Mouse (Mus musculus) left cerebral cortex, adult 2 months (tissue): ENCODE data around the gene Slc28a1. TPM values are rescaled to one million over a fixed set of nuclear protein-coding genes. Genes with fewer than 3 reads are reported as not detected.
"Not testable (repeated sequence)": the region's sequence is repeated elsewhere in the genome, so short reads cannot be mapped to it uniquely, and the experiment has no call there.

ENCODE experiments used
- DNase-seq, 2 experiments: peaks; one replicate each; pipeline ENCODE4 v3.0.0; 2021 to 2022; ENCODE audit warnings: low spot score in 2 of 2, mixed read lengths in 1 of 2; ENCODE audit errors: extremely low spot score in 1 of 2
- H3K27ac ChIP-seq: fragments of 200-600 bp; 2 replicates; pipeline ENCODE4 v1.8.1; 2022
- H3K4me3 ChIP-seq: fragments of 200-600 bp; 2 replicates; pipeline ENCODE4 v1.8.1; 2022
- CTCF ChIP-seq: fragments of 200-600 bp; IDR thresholded peaks from 2 replicates; pipeline ENCODE4 v1.8.1; 2022; ENCODE audit warnings: antibody characterized with exemption, mild to moderate bottlenecking, moderate library complexity
- intact Hi-C: fragments of 180-260 bp; cut with DNase I; formaldehyde crosslinking; loops from one replicate; pipeline ENCODE4 v1.15.1; 2025
- total RNA-seq, 2 experiments: library from RNA; stranded (reverse); gene quantifications; 2 replicates each; pipeline ENCODE4 v1.2.3; 2021

Gene Slc28a1
- total RNA-seq, 2 experiments from 2014 or later, result 0.11 to 0.23 TPM

DNA sequence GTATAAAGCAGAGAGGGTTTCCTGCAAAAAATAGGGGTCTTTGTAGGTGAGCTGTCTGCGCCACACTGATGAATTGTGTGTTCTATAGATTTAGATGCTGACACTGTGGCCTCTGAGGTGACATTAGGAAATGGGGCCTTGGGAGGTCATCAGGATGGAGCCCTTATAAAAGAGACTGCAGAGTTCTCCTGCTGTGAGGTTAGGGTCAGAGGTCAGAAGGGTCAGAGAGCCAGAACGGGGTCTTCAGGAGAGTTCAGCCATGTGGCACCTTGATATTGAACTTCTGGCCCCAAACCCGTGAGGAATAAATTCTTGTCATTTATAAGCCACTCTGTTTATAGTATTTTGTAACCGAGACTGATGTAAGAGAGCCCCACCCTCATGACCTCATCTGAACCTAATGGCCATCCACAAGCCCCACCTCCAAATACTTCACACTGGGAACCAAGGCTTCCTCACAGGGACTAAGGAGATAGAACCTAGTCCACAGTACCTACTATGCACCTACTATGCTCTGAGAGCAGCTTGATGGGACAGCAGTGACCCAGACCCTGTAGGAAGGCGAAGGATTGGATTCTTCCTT lies 61.7 kb downstream of the Slc28a1 start:
- no peak overlapping the region for H3K4me3 ChIP-seq
- intact Hi-C loops, result no loop called here
- H3K27ac ChIP-seq, result no peak overlapping the region
- no peak for TF ChIP-seq CTCF
- DNase-seq, result no peak

DNA sequence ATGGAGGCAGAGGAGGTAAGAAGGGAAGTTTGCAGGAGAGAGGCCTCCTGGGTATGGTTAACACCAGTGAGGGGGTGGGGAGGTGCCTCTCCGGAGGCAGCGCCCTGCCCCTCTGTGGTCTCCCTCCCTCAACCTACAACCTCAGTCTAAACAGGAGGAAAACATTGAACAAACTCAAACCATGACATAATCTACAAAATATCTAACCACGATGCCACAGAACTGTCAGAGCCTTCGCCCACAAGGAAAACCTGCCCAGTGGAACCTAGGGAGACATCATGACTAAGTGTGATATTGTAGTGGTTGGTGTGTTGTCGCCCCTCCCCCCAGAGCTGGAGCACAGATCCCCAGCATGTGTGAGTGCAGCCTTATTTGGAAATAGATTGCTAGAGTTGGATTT lies 64.9 kb downstream of the Slc28a1 start:
- peak; percentile 22 to 24 for DNase-seq
- Histone ChIP-seq H3K27ac (no peak overlapping the region), H3K4me3 (no peak overlapping the region)
- no peak for TF ChIP-seq CTCF
- intact Hi-C loops, result no loop called here

DNA sequence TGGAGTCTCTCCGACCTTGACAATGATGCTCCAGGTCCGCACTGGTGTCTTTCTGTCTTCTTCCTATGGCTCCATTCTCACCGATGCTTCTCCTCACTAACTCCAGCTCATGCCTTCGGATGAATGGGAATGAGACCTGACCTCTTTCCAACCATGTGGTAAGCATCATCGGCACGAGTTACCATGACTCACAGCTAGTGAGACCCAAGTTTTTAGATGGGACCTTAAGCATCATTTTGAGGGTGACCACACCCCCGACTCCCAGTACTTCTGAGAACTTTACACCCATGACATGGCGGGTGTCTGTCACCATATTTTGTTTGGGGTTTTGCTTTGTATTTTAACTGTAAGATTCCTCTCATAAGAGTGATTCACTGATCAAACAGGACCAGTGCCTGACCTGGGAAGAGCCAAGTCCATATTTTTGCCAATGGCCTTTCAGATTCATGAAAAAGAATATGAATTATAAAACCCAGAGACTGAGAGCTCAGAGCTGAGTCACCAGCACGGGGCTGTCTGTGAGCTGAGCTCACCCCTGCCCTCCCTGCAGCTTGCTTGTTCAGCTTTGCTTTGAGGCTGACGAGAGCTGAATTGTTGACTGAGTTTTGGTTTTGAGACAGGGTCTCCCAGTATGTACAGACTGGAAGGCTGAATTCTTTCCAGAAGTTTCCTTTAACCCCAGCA lies 68.0 kb downstream of the Slc28a1 start:
- no peak overlapping the region for H3K27ac ChIP-seq
- DNase-seq, result no peak
- no peak overlapping the region for H3K4me3 ChIP-seq
- intact Hi-C loops, result no loop called here
- no peak for TF ChIP-seq CTCF

DNA sequence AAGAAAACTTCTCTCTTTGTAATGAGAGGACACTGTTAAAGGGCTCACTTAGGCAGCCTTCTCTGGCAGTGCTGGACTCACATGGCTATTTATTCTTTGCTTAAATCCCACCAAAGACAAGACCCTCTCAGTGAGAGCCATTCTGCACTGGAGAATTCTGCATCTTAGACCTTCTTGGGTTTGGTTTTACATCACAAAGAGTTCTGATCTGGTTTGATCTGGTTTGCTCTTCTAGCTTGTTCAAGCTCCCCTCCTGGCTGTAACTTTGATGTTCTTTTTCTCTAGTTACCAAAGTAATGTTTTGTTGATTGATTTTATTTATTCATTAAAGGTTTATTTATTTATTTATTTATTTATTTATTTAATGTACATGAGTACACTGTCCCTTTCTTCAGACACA lies 68.6 kb downstream of the Slc28a1 start:
- intact Hi-C loops, result no loop called here
- no peak for TF ChIP-seq CTCF
- DNase-seq, result no peak

DNA sequence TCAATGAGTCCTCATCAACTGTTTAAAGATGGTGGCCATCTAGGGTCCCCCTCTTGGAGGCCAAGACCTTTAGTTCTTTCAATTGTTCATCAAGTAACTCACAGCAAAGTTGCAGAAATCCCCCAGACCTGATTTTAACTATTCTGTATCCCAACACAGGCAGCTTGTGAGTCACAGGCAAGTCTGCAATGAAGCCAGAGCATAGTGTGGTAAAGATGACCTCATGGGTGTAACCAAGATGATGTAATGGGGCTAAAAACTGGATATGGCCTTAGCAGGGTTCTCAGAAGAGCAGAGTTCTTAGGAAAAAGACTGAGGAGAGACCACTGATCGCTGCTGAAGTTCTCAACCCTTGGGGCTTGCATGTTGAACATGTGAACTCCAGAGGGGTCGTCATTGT lies 69.5 kb downstream of the Slc28a1 start:
- H3K27ac ChIP-seq, result no peak overlapping the region
- no peak for DNase-seq
- H3K4me3 ChIP-seq, result no peak overlapping the region
- no peak for TF ChIP-seq CTCF
- intact Hi-C loops, result no loop called here

More for the DNA sequence above, 68.6 kb downstream of the Slc28a1 start:
- Histone ChIP-seq H3K4me3 (no peak overlapping the region), H3K27ac (no peak overlapping the region)

DNA sequence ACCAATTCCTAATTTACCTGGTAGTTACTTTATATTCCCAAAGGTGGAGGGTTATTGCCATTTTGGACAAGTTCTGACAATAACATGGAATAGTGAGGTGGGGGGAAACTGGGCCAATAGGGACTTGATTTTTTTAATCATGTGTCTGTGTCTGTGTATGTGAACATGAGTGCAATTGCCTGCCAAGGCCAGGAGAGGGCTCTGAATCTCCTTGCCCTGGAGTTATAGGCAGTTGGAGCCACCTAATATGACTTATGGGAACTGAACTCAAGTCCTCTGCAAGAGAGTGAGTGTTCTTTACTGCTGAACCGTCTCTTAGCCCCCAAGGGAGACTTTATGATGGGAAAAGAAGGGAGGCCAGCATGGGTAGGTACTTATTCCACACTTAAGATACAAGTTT lies 70.1 kb downstream of the Slc28a1 start:
- intact Hi-C loops, result no loop called here
- no peak for TF ChIP-seq CTCF
- H3K4me3 ChIP-seq, result no peak overlapping the region
- no peak for DNase-seq
- no peak overlapping the region for H3K27ac ChIP-seq

DNA sequence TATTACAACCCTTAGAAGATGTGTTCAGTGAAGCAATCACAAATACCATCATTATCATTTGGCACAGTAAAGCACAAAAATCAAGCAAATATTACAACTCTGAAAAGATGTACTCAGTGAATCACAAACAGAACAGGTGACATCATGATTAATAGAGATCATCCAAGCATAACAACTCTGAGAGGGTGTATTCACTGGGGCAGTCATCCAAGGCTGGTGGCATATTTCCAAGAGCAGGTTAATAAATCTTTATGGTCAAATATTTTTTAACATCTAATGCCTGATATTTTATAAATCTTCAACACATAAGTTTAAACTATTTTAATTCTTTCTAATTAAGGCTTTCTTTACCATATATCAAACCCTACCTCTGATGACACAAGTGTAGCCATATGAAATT lies 71.4 kb downstream of the Slc28a1 start:
- intact Hi-C loops, DNase-seq, H3K4me3 ChIP-seq, H3K27ac ChIP-seq: not testable (repeated sequence)

DNA sequence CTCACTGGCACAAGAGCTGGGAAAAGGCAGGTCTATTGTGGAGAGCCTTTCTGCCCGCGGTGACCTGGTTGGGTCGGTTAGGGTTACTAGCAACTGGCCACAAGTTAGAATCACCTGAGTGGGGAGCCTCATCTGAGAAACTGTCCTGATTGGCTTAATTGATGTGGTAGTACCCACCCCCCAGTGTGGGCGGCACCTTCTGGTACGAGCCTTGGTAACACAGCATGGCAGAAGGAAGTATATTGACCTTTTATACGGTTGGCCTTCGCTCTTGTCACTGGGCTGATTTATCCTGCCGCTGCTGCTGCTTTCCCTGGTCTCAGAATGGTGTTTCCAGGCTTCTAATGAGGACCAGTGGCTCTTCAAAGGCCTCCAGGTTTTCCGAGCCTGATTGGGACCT lies 74.6 kb downstream of the Slc28a1 start:
- Histone ChIP-seq H3K27ac (no peak overlapping the region), H3K4me3 (no peak overlapping the region)
- DNase-seq, result no peak
- no peak for TF ChIP-seq CTCF
- intact Hi-C loops, result no loop called here

DNA sequence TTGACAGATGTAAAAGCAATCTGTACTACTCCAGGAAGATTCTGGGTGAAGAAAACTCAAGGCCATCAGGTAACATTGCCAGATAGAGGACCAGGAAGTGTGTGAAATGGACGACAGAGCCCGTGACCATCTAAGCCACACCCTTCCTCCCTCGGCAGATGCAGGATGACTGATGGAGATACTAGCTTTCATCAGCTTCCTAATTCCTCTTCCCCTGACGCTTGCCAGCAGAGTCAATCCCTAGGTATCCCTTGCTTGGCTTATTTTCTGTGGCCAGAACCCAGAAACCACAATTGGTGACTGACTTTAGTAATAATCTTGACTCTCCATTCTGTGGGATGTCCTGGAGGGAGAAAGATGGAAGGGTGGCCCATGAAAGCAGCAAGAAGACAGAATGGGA lies 80.9 kb downstream of the Slc28a1 start:
- Histone ChIP-seq H3K27ac (no peak overlapping the region), H3K4me3 (no peak overlapping the region)
- DNase-seq, result no peak
- TF ChIP-seq CTCF, result no peak
- intact Hi-C loops, result no loop called here

DNA sequence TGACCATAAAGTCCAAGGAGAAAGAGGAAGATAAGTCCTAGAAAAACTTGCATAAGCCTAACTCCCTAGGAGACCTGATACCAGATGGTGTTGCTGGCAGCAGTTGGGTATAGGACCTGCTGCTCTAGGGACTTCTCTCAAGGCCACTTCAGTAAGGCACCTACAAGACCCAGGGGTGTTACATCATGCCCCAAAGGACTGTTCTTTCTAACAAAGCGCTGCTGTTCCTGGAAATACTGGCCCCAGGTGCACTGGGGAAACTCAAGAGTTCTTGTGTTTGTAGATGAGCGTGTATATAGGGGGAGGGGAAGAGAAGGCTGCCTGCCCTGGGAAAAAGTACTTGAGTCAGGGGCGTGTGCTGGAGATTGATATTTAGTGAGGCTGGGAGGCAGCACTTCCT lies 82.2 kb downstream of the Slc28a1 start:
- H3K27ac ChIP-seq, result no peak overlapping the region
- H3K4me3 ChIP-seq, result no peak overlapping the region
- DNase-seq, result no peak
- intact Hi-C loops, result no loop called here
- TF ChIP-seq CTCF, result no peak

DNA sequence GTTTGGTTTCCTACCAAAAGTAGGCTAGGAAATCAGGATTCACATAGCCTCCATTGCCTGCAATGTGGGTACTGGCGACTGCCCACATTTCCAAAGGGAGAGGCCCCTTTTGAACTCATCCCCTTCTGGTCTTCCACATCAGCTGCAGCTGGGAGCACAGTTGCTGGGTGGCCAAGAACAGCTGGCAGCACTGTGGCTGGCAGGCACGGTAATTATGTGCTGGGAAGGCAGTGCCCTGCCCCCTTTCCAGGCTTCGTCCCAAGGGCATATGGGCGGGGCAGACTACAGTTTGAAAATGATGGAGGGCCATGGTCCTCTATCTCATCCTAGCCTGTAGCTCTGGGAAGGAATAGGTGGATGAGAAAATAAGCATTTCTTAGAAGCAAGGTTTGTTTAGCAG lies 83.9 kb downstream of the Slc28a1 start:
- DNase-seq, result no peak
- no peak for TF ChIP-seq CTCF
- intact Hi-C loops, result no loop called here
- Histone ChIP-seq H3K27ac (no peak overlapping the region), H3K4me3 (no peak overlapping the region)

DNA sequence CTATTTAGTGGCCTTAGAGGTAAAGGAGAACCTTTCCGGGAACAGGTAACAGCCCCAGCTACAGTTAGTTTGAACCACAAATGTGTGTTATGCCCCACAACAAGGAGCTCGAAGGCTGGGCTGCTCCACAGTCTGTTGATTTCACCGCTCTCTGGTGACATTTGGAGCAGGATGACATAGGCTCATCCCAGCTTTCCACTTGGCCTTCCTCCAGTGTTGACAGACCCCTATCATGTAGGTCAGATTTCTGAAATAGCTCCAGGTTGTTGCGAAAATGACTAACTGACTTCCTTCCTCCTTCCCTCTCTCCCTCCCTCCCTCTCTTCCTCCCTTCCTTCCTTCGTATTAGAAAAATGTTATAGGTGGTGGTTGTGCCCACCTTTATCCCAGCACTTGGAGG lies 84.5 kb downstream of the Slc28a1 start:
- intact Hi-C loops, result no loop called here
- TF ChIP-seq CTCF, result no peak
- no peak overlapping the region for H3K4me3 ChIP-seq
- no peak for DNase-seq
- H3K27ac ChIP-seq, result no peak overlapping the region

DNA sequence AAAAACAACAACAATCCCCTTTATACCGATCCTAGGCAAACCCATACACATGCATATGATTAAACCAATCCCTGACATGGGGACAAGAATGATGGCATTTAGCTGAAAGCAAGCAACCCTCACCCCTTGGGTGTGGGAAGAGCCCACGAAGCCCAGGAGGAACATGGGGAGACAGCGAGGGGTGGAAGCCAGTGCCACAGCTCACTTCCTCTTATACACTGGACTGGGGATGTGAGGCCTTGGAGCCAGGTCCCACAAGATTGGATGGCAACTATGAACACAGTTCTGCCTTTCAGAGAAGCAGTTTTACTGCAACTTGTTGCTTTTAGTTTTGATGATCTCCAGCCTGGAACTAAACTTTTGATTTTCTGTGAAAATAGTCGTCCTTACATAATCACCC lies 85.2 kb downstream of the Slc28a1 start:
- Histone ChIP-seq H3K4me3 (no peak overlapping the region), H3K27ac (no peak overlapping the region)
- intact Hi-C loops, result no loop called here
- TF ChIP-seq CTCF, result no peak
- DNase-seq, result no peak
